Mouse (Mus musculus) heart, embryonic 16.5 days (tissue): ENCODE results near the gene Med24. TPM values are rescaled to one million over a fixed set of nuclear protein-coding genes. Genes with fewer than 3 reads are reported as not detected.
"Not testable (repeated sequence)": the region's sequence is repeated elsewhere in the genome, so short reads cannot be mapped to it uniquely, and the experiment has no call there.

ENCODE experiments used
- ATAC-seq: fragments of 200-750 bp; cut with Nextera tagmentation; replicated peaks from 2 replicates; pipeline ENCODE4 v1.8.0; 2017; ENCODE audit warnings: moderate number of reproducible peaks; ENCODE audit not compliant: insufficient read depth, low FRiP score; ENCODE audit errors: extremely low read depth
- H3K27ac ChIP-seq: fragments of 300-500 bp; sonication (generic); 2 replicates; pipeline ENCODE4 v1.5.1; 2014; ENCODE audit warnings: mild to moderate bottlenecking, low read length, control low read depth, moderate library complexity
- H3K27me3 ChIP-seq: fragments of 300-500 bp; sonication (generic); 2 replicates; pipeline ENCODE4 v1.6.1; 2014; ENCODE audit warnings: low read length, mixed read lengths; ENCODE audit not compliant: control insufficient read depth, insufficient read depth
- H3K36me3 ChIP-seq: fragments of 300-500 bp; sonication (generic); 2 replicates; pipeline ENCODE4 v1.6.1; 2014; ENCODE audit not compliant: control insufficient read depth, insufficient read depth
- H3K4me1 ChIP-seq: fragments of 300-500 bp; sonication (generic); 2 replicates; pipeline ENCODE4 v1.6.1; 2014; ENCODE audit warnings: low read length, mixed read lengths; ENCODE audit not compliant: control insufficient read depth, insufficient read depth
- H3K4me2 ChIP-seq: fragments of 300-500 bp; sonication (generic); 2 replicates; pipeline ENCODE4 v1.6.1; 2014; ENCODE audit warnings: low read depth, mild to moderate bottlenecking, control low read depth, low read length
- H3K4me3 ChIP-seq: fragments of 300-500 bp; sonication (generic); 2 replicates; pipeline ENCODE4 v1.5.1; 2014; ENCODE audit warnings: mild to moderate bottlenecking, control low read depth, low read length
- H3K9ac ChIP-seq: fragments of 300-500 bp; sonication (generic); 2 replicates; pipeline ENCODE4 v1.6.1; 2014; ENCODE audit warnings: low read length, control low read depth
- H3K9me3 ChIP-seq: fragments of 300-500 bp; sonication (generic); replicated peaks from 2 replicates; pipeline ENCODE4 v1.6.1; 2016; ENCODE audit warnings: low read length; ENCODE audit not compliant: control insufficient read depth
- WGBS: fragments of 180-500 bp; shearing (Covaris S2); extraction: QIAGEN DNeasy Blood & Tissue Kit; methylation state at CpG from one replicate; pipeline ENCODE4 v1.1.7; 2014; 5-methylcytosine and 5-hydroxymethylcytosine counted together
- polyA plus RNA-seq: library from polyadenylated mRNA; unstranded; fragments of >200 nt; fragmentation: Nextera tagmentation; extraction: Ambion mirVana; gene quantifications from 2 replicates; pipeline ENCODE4 v1.2.1, GENCODE M21; 2015

The Med24 gene
- polyA plus RNA-seq, 1 experiment from 2014 or later: 36.8 TPM

DNA sequence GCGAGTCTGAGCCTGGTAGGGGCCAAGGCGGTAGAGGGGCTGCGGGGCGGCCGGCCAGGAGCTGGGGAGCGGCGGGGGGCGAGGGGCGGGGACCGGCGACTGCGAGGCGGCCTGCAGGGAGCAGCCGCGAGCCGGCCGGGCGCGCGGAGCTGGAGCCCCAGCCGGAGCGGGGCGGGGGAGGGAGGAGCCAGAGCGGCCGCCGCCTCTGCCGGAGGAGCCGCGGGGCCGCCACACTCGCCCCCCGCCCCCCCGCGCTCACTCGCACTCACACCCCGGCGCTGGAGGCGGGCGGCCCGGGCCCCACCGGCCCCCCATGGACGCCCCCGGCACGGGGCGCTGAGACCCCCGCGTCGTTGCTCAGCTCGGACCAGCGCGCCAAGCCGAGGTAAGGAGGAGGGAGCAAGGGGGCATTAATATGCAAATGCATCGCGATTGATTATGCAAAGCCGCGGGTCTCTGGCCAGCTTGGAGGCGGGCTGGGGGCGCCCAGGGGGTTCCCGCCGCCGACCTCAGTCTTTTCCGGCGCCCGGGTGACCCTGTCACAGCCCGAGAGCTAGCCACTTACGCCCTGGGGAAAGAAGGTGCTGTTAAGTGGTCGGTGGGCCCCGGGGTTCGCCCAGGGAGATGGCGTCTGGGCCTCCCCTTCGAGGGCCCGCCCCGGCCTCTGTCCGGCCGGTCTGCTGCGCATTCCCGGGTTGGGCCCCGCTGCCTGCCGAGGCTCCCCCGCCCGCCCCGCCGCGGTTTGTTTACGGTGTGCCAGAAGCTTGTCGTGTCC, 12.6 kb upstream of the Med24 start:
- under 1% methylated on average over 82 of the region's 86 CpGs for WGBS
- no peaks in the 10 kb centered on the region for H3K9me3 ChIP-seq
- peak overlapping the region; percentile 96 for H3K27ac ChIP-seq
- H3K27me3 ChIP-seq: no peaks in the 10 kb centered on the region
- peak overlapping the region; percentile 92 for H3K9ac ChIP-seq
- peak overlapping the region; percentile 68 for H3K4me3 ChIP-seq
- H3K36me3 ChIP-seq: no peaks in the 10 kb centered on the region
- peak; percentile 77 for ATAC-seq
- peaks cover 54% of the 10 kb centered on the region for H3K4me1 ChIP-seq
- peak overlapping the region; percentile 92 for H3K4me2 ChIP-seq

- peak overlapping the region; percentile 68 for H3K4me3 ChIP-seq
- H3K27me3 ChIP-seq: no peaks in the 10 kb centered on the region
- peak overlapping the region; percentile 92 for H3K4me2 ChIP-seq
- H3K4me1 ChIP-seq: peaks cover 47% of the 10 kb centered on the region
- no peaks in the 10 kb centered on the region for H3K9me3 ChIP-seq
- WGBS: 0% methylated on average over 17 of the region's 17 CpGs
- peak overlapping the region; percentile 92 for H3K9ac ChIP-seq
- no peak; the same call in 1 of the 2 replicates for ATAC-seq
- H3K36me3 ChIP-seq: no peaks in the 10 kb centered on the region
- H3K27ac ChIP-seq: peak overlapping the region; percentile 96
Measured at GRCm38 (mm10) chr11:98741051-98741620, 11.9 kb upstream of the Med24 start.

DNA sequence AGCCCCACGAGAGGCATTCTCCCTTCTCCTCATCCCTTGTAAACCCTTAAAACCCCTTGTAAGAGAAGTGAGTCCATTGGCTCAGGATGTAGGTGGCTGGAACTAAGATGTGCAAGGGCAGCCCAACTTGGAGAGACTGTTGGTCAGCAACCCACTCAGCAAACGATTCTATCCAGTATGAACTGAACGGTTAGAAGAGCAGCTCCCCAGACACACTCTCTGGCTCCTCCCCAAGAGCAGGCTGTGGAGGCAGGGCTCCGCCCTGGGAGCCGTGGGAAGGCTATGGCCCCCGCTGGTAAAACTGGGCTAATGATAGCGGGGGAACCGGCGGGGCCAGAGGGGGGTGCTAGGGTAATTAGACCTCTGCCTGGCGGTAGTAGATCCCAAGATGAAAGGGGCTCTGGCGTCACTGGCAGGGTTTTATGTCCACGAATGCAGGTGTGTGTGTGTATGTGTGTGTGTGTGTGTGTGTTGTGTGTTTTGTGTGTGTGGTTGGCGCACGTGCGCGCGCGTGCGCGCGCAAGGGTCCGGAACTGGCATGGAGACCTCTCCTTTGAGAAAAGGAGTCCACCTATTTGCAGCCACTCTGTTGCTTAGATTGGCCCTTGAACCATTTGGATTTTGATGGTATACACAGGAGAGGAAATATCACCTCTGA, 11.3 kb upstream of the Med24 start, which contains the start of gene Thra:
TSS of gene Thra (plus strand) at position 246 of the 658 bp plus-strand sequence.
- Histone ChIP-seq H3K27ac (peak within 1 kb of the TSS; percentile 96), H3K4me2 (peak within 1 kb of the TSS; percentile 92), H3K36me3 (no peaks in the 10 kb centered on the region), H3K9ac (peak within 1 kb of the TSS; percentile 92), H3K4me3 (peak within 1 kb of the TSS; percentile 68), H3K27me3 (no peaks in the 10 kb centered on the region), H3K4me1 (peaks cover 41% of the 10 kb centered on the region), H3K9me3 (no peaks in the 10 kb centered on the region)
- ATAC-seq: peak; percentile 62
- under 1% methylated on average over 22 of the region's 22 CpGs for WGBS

DNA sequence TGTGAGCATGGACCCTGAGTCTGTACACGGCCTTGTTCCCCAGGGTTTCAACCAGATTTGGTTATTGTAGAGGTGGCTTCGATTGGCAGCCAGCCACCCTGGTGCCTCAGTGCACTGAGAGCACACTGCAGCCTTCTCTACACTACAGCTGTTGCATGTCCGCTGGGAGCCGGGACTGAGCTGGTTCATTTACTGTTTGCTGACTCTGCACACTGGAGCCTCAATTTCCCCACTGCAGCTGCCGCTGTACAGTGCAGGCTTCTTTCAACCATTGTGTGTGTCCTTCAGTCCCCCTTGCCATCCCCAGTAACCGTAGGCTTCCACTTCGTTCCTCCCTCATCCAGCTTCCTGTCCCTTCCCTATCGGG, 10.8 kb upstream of the Med24 start:
- Histone ChIP-seq H3K36me3 (no peaks in the 10 kb centered on the region), H3K4me1 (peaks cover 36% of the 10 kb centered on the region), H3K9ac (peak overlapping the region; percentile 92), H3K27ac (peak overlapping the region; percentile 96), H3K27me3 (no peaks in the 10 kb centered on the region), H3K4me2 (peak overlapping the region; percentile 92), H3K9me3 (no peaks in the 10 kb centered on the region), H3K4me3 (peak overlapping the region; percentile 68)
- 10% methylated on average over 8 of the region's 8 CpGs for WGBS
- no peak for ATAC-seq

DNA sequence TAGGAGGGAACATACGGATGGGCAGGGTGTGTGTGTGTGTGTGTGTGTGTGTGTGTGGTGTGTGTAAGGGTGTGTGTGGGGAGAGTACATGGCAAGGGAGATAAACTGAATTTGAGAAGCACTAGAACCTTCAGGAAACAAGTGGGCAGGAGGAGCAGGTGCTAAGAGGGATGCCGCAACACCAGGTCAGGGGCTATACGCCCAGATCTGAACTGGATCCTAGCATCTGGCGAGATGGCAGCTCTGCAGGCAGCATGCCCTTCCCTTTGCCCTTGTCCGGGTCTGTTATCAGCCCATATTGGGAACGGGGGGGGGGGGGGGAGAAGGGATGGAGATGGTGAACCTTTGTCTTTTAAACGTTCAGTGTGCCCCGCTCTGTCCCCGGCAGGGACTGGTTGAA, 9.7 kb upstream of the Med24 start:
- 69% methylated on average over 7 of the region's 9 CpGs for WGBS
- H3K36me3 ChIP-seq: 0 out of 2 replicates have a peak, but pooled peaks cover 3% of the 10 kb centered on the region
- H3K4me2 ChIP-seq: no peak overlapping the region
- no peak overlapping the region for H3K4me3 ChIP-seq
- H3K27ac ChIP-seq: no peak overlapping the region; the same call in 1 of the 2 replicates
- no peak overlapping the region for H3K9ac ChIP-seq
- ATAC-seq: no peak
- peaks cover 25% of the 10 kb centered on the region for H3K4me1 ChIP-seq
- H3K9me3 ChIP-seq: peaks cover 5% of the 10 kb centered on the region
- H3K27me3 ChIP-seq: no peaks in the 10 kb centered on the region

DNA sequence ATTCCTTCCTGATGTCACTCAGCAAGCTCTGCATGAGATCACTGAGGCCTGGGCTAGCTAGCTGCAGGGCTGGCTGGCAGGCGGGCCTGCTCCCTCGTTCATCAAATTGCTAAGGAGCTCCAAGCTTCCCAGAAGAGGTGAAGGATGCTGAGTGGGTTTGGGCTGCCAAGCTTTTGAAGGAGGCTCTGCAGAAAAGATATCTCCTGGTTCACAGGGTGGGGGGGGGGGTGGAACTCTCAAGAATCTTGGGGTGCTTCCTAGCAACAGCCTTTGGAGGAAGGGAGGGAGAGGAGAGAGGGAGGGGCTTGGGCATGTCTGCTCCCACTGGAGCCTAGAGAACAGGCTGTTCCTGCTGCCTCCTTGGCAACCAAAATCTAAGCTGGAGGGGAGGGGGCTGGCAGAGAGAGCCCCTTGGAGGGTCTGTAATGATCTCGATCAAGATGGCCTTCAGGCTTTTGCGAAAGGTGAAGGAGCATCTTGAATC, 9.2 kb upstream of the Med24 start:
- Histone ChIP-seq H3K9me3 (peaks cover 5% of the 10 kb centered on the region), H3K27ac (no peak overlapping the region), H3K9ac (no peak overlapping the region), H3K4me3 (no peak overlapping the region), H3K36me3 (0 out of 2 replicates have a peak, but pooled peaks cover 3% of the 10 kb centered on the region), H3K4me1 (peaks cover 21% of the 10 kb centered on the region), H3K4me2 (no peak overlapping the region), H3K27me3 (no peaks in the 10 kb centered on the region)
- no peak for ATAC-seq
- WGBS: 53% methylated on average over 4 of the region's 4 CpGs

- H3K27me3 ChIP-seq, H3K9me3 ChIP-seq, H3K9ac ChIP-seq, H3K36me3 ChIP-seq, H3K4me3 ChIP-seq, H3K4me2 ChIP-seq, H3K27ac ChIP-seq, ATAC-seq: not testable (repeated sequence)
- WGBS: 88% methylated on average over 2 of the region's 2 CpGs
- peaks cover 14% of the 10 kb centered on the region for H3K4me1 ChIP-seq
Measured at GRCm38 (mm10) chr11:98737220-98737619, 8.0 kb upstream of the Med24 start.

DNA sequence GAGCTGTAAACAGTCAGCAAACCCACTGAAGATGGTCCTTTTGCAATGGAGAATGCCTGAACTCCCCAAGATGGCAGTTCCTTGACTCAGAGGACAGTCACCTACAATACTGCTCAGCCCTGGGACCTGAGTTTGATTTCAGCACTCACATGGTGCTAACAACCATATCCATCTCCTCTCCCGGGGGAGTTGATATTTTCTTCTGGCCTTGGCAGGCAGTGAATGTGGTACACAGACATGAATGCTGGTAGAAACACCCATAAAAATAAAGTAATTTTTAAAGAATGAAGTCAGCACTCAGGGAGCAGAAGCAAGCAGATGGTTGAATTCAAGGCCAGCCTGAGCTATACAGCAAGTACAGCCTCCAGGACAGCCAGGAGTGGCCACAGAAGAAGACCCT, 6.9 kb upstream of the Med24 start:
- no peak for ATAC-seq

More for the DNA sequence above, 6.9 kb upstream of the Med24 start:
- H3K9me3 ChIP-seq: peaks cover 5% of the 10 kb centered on the region
- H3K4me2 ChIP-seq: no peak overlapping the region
- H3K4me1 ChIP-seq: peaks cover 14% of the 10 kb centered on the region
- 74% methylated on average over 1 of the region's 1 CpGs for WGBS
- H3K36me3 ChIP-seq: 0 out of 2 replicates have a peak, but pooled peaks cover 3% of the 10 kb centered on the region
- H3K27ac ChIP-seq: no peak overlapping the region
- no peak overlapping the region for H3K4me3 ChIP-seq
- no peak overlapping the region for H3K9ac ChIP-seq
- no peaks in the 10 kb centered on the region for H3K27me3 ChIP-seq
